Mouse (Mus musculus): ENCODE results near the gene Man2c1.

GRCm38 (mm10) chr9:57156823-57157222 lies 26.3 kb downstream of the Man2c1 start:
- no peak for TF ChIP-seq CTCF (IDR thresholded peaks at IDR 0.05)
- no peak for TF ChIP-seq EP300 (IDR thresholded peaks at IDR 0.05)
